Mouse (Mus musculus) spleen, postnatal 36 days (tissue): Measurements from ENCODE around the gene Lrrc71.

Experiments used
- DNase-seq, 2 experiments: peaks; one replicate each; pipeline ENCODE4 v3.0.0; 2022; ENCODE audit warnings: low spot score in 2 of 2, mixed read lengths in 1 of 2

Lrrc71 gene

DNA sequence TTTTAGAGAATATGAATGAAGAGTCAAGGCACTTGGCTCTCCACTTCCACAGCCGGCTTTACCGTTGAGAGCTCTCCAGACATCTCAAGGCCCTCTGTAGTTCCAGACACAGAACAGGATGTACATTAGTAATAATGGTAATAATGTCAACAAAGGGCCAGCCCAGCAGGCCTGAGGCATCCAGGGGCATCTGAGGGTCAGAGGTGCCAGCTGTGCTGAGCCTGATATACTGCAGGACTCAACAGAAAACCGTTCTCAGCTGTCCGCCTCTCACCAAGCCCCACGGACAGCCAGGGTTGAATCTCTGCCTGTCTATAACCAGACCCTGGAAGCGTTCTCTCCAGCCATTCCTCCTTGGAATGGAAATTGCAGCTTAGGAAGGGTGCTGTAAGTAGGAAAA is 23.9 kb downstream of the Lrrc71 start:
- no peak for DNase-seq

GRCm38 (mm10) chr3:87718525-87718924 is 29.9 kb downstream of the Lrrc71 start:
- no peak for DNase-seq
